Mouse (Mus musculus) bone marrow macrophage, adult 2 months (primary cell): ENCODE results near the gene Vmn1r114. TPM values are rescaled to one million over a fixed set of nuclear protein-coding genes. Genes with fewer than 3 reads are reported as not detected.
"Not testable (repeated sequence)": the region's sequence is repeated elsewhere in the genome, so short reads cannot be mapped to it uniquely, and the experiment has no call there.

Experiments
- H3K27ac ChIP-seq: 2 replicates; pipeline ENCODE4 v1.5.1; 2012; ENCODE audit warnings: low read depth, low read length; ENCODE audit not compliant: insufficient read depth
- H3K4me1 ChIP-seq: 2 replicates; pipeline ENCODE4 v1.6.1; 2012; ENCODE audit warnings: low read length; ENCODE audit not compliant: control insufficient read depth, insufficient read depth
- H3K4me3 ChIP-seq: 2 replicates; pipeline ENCODE4 v1.5.1; 2012; ENCODE audit warnings: mild to moderate bottlenecking, low read length, moderate library complexity; ENCODE audit not compliant: insufficient read depth
- polyA plus RNA-seq: library from polyadenylated mRNA; stranded (reverse); fragments of >200 nt; gene quantifications from 2 replicates; pipeline ENCODE4 v1.2.4, GENCODE M21; 2012; ENCODE audit not compliant: missing spikeins, insufficient read depth, insufficient read length

The Vmn1r114 gene
- polyA plus RNA-seq: not detected in 2 replicates

DNA sequence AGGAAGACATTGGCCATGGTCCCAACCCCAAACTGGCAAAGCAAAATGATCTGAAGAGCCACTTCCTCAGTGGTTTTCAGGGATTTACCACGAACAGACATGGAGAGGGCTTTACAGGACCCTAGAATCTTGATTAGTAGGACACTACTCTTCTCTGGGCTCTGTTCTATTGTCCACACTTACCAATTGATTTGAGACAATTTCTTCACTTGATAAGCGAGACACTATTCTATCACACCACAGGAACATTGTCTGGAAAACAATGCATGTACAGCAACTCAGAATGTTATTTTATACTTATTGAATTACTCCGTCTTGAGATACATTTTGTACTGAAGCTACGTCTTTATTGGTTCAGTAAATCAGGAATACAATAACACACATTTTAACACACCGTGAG lies at the start of gene Vmn1r114:
TSS of gene Vmn1r114 (minus strand) at position 101 of the 400 bp plus-strand sequence.
- not testable (repeated sequence) for H3K27ac ChIP-seq, H3K4me3 ChIP-seq, H3K4me1 ChIP-seq

GRCm38 (mm10) chr7:20844885-20845284 lies 32.9 kb upstream of the Vmn1r114 start, which contains the start of gene Vmn1r115:
Vmn1r115 (minus strand) TSS chr7:20844985.
- not testable (repeated sequence) for H3K4me1 ChIP-seq, H3K27ac ChIP-seq, H3K4me3 ChIP-seq

- H3K4me3 ChIP-seq, H3K4me1 ChIP-seq, H3K27ac ChIP-seq: not testable (repeated sequence)
These were observed 25.0 kb downstream of the Vmn1r114 start, which contains the start of gene Vmn1r113 for GRCm38 (mm10) chr7:20786985-20787384. Vmn1r113 (plus strand) TSS chr7:20787285.

GRCm38 (mm10) chr7:20770885-20771284 lies 41.1 kb downstream of the Vmn1r114 start, which contains the start of gene Vmn1r112:
Vmn1r112 (plus strand) TSS chr7:20771185.
- H3K4me1 ChIP-seq, H3K27ac ChIP-seq, H3K4me3 ChIP-seq: not testable (repeated sequence)

Other genes with a start within 250 kb of the Vmn1r114 start
- not detected in 2 replicates for gene Gm4141, start 235.9 kb downstream of the Vmn1r114 start, polyA plus RNA-seq
- not detected in 2 replicates for gene Gm4513, start 213.2 kb downstream of the Vmn1r114 start, polyA plus RNA-seq
- not detected in 2 replicates for gene Vmn1r107, start 143.3 kb downstream of the Vmn1r114 start, polyA plus RNA-seq
- not detected in 2 replicates for gene Vmn1r111, start 109.0 kb downstream of the Vmn1r114 start, polyA plus RNA-seq
- not detected in 2 replicates for gene Gm10668, start 81.6 kb downstream of the Vmn1r114 start, polyA plus RNA-seq
- not detected in 2 replicates for gene Vmn1r112, start 41.0 kb downstream of the Vmn1r114 start, polyA plus RNA-seq
- gene Vmn1r113, start 24.9 kb downstream of the Vmn1r114 start, polyA plus RNA-seq: not detected in 2 replicates
- gene Vmn1r115, start 32.8 kb upstream of the Vmn1r114 start, polyA plus RNA-seq: not detected in 2 replicates
- gene Vmn1r116, start 60.1 kb upstream of the Vmn1r114 start, polyA plus RNA-seq: not detected in 2 replicates
- not detected in 2 replicates for gene Vmn1r117, start 71.9 kb upstream of the Vmn1r114 start, polyA plus RNA-seq
- not detected in 2 replicates for gene Vmn1r118, start 100.2 kb upstream of the Vmn1r114 start, polyA plus RNA-seq
- not detected in 2 replicates for gene Vmn1r119, start 200.3 kb upstream of the Vmn1r114 start, polyA plus RNA-seq
- not detected in 2 replicates for gene Vmn1r120, start 241.6 kb upstream of the Vmn1r114 start, polyA plus RNA-seq